Mouse (Mus musculus) kidney, postnatal 0 days (tissue): ENCODE measurements at regions not wholly inside any gene's neighbourhood (a gene's known extent, or its start where the extent isn't known, plus 50 kb on each side); places are given as distances from the start of the nearest gene placed in this dataset.

Experiments used
- ATAC-seq: fragments of 200-750 bp; cut with Nextera tagmentation; replicated peaks from 2 replicates; pipeline ENCODE4 v1.8.0; 2017; ENCODE audit warnings: low read depth, moderate number of reproducible peaks, moderate TSS enrichment, moderate library complexity; ENCODE audit not compliant: low FRiP score
- DNase-seq: peaks from one replicate; pipeline ENCODE4 v3.0.0-alpha.2; 2016; ENCODE audit warnings: low spot score
- H3K27ac ChIP-seq: fragments of 300-500 bp; sonication (generic); 2 replicates; pipeline ENCODE4 v1.5.1; 2014; ENCODE audit warnings: mild to moderate bottlenecking
- H3K27me3 ChIP-seq: fragments of 300-500 bp; sonication (generic); 2 replicates; pipeline ENCODE4 v1.6.1; 2014; ENCODE audit warnings: low read length, mixed read lengths; ENCODE audit not compliant: insufficient read depth
- H3K36me3 ChIP-seq: fragments of 300-500 bp; sonication (generic); 2 replicates; pipeline ENCODE4 v1.6.1; 2014; ENCODE audit warnings: low read length, mixed read lengths; ENCODE audit not compliant: insufficient read depth
- H3K4me1 ChIP-seq: fragments of 300-500 bp; sonication (generic); replicated peaks from 2 replicates; pipeline ENCODE4 v1.6.1; 2014; ENCODE audit warnings: antibody characterized with exemption, low read length, mixed read lengths; ENCODE audit not compliant: insufficient read depth
- H3K4me2 ChIP-seq: fragments of 300-500 bp; sonication (generic); 2 replicates; pipeline ENCODE4 v1.6.1; 2014; ENCODE audit warnings: mild to moderate bottlenecking, low read length, moderate library complexity, mixed read lengths
- H3K4me3 ChIP-seq: fragments of 300-500 bp; sonication (generic); replicated peaks from 2 replicates; pipeline ENCODE4 v1.5.1; 2014; ENCODE audit warnings: low read depth, low read length
- H3K9ac ChIP-seq: fragments of 300-500 bp; sonication (generic); 2 replicates; pipeline ENCODE4 v1.6.1; 2014; ENCODE audit warnings: low read depth, low read length
- H3K9me3 ChIP-seq: fragments of 300-500 bp; sonication (generic); replicated peaks from 2 replicates; pipeline ENCODE4 v1.6.1; 2016; ENCODE audit warnings: low read length, inconsistent platforms, mixed read lengths
- CTCF ChIP-seq: IDR thresholded peaks from 2 replicates; pipeline ENCODE4 v1.5.1; 2016; ENCODE audit warnings: antibody characterized with exemption, low read depth, mild to moderate bottlenecking, moderate library complexity
- WGBS: fragments of 180-500 bp; shearing (Covaris S2); extraction: QIAGEN DNeasy Blood & Tissue Kit; methylation state at CpG from one replicate; pipeline ENCODE4 v1.1.7; 2014; 5-methylcytosine and 5-hydroxymethylcytosine counted together

GRCm38 (mm10) chr3:45981851-45982250 lies 466.2 kb downstream of the Pabpc4l start:
- no peaks in the 10 kb centered on the region for H3K36me3 ChIP-seq
- no peaks in the 10 kb centered on the region for H3K4me1 ChIP-seq
- DNase-seq (no peak), ATAC-seq (no peak)
- 41% methylated on average over 3 of the region's 3 CpGs for WGBS
- no peak for TF ChIP-seq CTCF
- no peak overlapping the region for H3K27ac ChIP-seq
- no peaks in the 10 kb centered on the region for H3K9me3 ChIP-seq
- no peak overlapping the region for H3K9ac ChIP-seq
- no peak overlapping the region for H3K4me3 ChIP-seq
- H3K27me3 ChIP-seq, result no peaks in the 10 kb centered on the region
- H3K4me2 ChIP-seq, result no peak overlapping the region

- H3K4me3 ChIP-seq, result no peak overlapping the region
- 77% methylated on average over 3 of the region's 3 CpGs for WGBS
- H3K4me2 ChIP-seq, result no peak overlapping the region
- ATAC-seq (no peak), DNase-seq (no peak)
- TF ChIP-seq CTCF, result no peak
- H3K27me3 ChIP-seq, result no peaks in the 10 kb centered on the region
- no peaks in the 10 kb centered on the region for H3K9me3 ChIP-seq
- H3K4me1 ChIP-seq, result no peaks in the 10 kb centered on the region
- no peak overlapping the region for H3K9ac ChIP-seq
- H3K36me3 ChIP-seq, result no peaks in the 10 kb centered on the region
- no peak overlapping the region for H3K27ac ChIP-seq
Measured at GRCm38 (mm10) chr3:45968655-45969054, 479.4 kb downstream of the Pabpc4l start.

- no peak overlapping the region for H3K27ac ChIP-seq
- DNase-seq (no peak), ATAC-seq (no peak)
- WGBS, result 93% methylated on average over 1 of the region's 1 CpGs
- H3K9me3 ChIP-seq, result no peaks in the 10 kb centered on the region
- no peaks in the 10 kb centered on the region for H3K27me3 ChIP-seq
- H3K9ac ChIP-seq, result no peak overlapping the region
- no peaks in the 10 kb centered on the region for H3K4me1 ChIP-seq
- no peak overlapping the region for H3K4me3 ChIP-seq
- no peak overlapping the region for H3K4me2 ChIP-seq
- H3K36me3 ChIP-seq, result no peaks in the 10 kb centered on the region
- TF ChIP-seq CTCF, result no peak
Measured at GRCm38 (mm10) chr3:45934435-45934834, 513.6 kb downstream of the Pabpc4l start.

- DNase-seq (peak; percentile 5), ATAC-seq (no peak)
- no peak overlapping the region for H3K4me3 ChIP-seq
- TF ChIP-seq CTCF, result peak; percentile 51
- WGBS, result 72% methylated on average over 1 of the region's 1 CpGs
- H3K9me3 ChIP-seq, result no peaks in the 10 kb centered on the region
- H3K27me3 ChIP-seq, result no peaks in the 10 kb centered on the region
- no peak overlapping the region for H3K9ac ChIP-seq
- no peaks in the 10 kb centered on the region for H3K4me1 ChIP-seq
- no peak overlapping the region for H3K4me2 ChIP-seq
- H3K36me3 ChIP-seq, result no peaks in the 10 kb centered on the region
- no peak overlapping the region for H3K27ac ChIP-seq
Measured at GRCm38 (mm10) chr3:45924338-45924737, 523.7 kb downstream of the Pabpc4l start.
